Mouse (Mus musculus): ENCODE measurements around the gene Prcc.
"Not testable (repeated sequence)": the region's sequence is repeated elsewhere in the genome, so short reads cannot be mapped to it uniquely, and the experiment has no call there.

The Prcc gene

DNA sequence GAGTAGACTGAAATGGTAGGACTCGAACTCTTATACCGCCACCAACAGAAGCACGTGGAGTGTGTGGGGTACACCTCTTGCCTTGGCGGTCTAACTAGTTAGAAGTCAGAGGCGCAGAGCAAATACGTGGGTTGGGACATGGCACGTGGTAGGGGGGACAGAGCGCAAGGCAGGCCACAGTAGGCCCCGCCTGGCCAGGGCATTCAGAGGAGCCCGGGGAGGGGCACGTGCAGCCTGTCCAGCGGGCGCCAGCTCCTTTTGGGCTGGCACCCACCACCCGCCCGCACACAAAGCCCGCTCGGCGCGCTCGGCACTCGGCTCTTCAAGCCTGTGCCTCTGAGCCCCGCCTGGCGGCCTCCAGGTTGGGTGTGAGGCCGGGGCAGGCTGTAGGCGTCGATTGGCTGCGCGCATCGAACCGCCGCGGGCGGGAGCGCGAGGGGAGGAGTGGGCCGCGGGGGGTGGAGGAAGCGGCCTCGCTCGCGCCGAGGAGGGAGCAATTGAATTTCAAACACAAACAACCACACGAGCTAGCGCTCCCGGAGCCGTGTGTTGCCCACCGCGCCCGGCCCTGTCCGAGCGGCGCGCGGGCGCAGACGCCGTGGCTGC lies 20.6 kb upstream of the Prcc start, which contains the start of gene Hdgf:
Gene Hdgf, plus strand, starts transcription at position 442 of the 606 bp plus-strand sequence.
- DNase-seq: peak; percentile 97

DNA sequence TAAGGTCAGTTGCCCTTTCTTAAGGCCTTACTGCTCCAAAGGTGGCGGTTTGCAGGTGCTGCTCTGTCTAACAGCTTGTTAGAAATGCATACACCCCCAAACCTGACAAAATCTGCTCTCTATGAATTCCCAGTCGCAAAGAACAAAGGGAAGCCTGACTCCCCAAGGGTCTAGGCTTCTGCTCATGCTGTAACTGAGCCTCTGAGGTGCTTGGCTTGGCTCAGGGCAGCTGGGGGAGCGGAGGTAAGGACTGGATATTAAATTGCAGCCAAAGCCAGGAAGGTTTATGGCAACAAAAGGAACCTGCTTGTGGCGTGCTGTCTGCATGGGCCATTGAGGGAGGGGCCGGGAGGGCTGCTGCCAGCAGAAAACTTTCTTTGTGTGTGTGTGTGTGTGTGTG lies 18.4 kb upstream of the Prcc start:
- no peak for DNase-seq

DNA sequence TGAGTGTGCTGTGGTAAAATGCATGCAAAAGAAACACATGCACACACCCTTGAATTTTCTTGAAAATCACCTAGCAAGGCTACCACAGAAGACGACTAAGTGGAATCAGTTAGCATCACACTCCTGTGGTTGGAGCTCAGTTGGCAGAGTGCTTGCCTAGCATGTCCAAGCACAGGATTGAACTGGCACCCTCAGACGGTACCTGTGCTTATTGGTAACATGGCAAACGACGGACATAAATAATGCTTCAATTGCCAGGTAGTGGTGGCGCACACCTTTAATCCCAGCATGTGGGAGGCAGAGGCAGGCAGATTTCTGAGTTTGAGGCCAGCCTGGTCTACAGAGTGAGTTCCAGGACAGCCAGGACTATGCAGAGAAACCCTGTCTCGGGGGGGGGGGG lies 16.6 kb upstream of the Prcc start:
- DNase-seq: not testable (repeated sequence)

DNA sequence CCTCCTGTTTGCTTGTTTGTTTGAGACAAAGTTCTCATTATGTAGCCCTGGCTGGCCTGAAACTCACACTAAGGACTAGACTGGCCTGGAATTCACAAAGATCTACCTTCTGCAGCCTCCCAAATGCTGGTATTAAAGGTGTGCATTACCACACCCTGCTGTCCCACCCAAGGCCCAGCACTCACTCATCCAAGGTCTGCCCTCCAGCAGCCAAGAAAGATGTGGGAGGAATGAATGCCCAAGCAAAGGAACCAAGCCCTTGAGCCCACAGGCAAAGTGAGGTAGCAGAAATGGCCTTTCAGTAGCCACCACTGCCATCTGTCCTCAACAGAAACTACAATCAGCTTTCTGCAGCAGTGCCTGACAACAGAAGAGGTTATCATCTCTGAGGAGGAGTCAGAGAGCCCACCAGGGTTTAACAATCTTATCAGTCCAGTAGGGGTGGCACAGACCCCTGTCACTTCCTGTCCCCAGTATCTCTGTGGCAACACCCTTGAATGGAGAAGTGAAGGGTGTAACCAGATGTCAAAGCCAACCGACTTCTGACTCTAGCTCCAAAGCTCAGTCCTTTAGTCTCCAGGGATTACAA lies 15.7 kb upstream of the Prcc start:
- DNase-seq: no peak

DNA sequence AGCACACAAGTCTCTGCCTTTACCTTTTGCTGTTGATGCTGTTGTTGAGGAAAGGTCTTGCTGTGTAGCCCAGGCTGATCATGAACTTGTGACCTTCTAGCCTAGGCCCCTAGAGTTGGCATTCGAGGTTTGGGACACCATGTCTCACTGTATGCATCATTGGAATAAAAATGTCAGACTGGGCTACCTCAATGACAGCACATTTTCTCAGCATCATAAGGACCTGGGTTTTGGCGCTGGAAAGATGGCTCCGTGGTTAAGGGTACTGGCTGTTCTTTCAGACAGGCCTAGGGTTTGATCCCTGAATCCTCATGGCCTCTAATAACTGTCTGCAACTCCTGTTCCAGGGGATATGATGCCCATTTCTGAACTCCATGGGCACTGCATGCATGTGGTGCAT lies 14.4 kb upstream of the Prcc start:
- DNase-seq: no peak

DNA sequence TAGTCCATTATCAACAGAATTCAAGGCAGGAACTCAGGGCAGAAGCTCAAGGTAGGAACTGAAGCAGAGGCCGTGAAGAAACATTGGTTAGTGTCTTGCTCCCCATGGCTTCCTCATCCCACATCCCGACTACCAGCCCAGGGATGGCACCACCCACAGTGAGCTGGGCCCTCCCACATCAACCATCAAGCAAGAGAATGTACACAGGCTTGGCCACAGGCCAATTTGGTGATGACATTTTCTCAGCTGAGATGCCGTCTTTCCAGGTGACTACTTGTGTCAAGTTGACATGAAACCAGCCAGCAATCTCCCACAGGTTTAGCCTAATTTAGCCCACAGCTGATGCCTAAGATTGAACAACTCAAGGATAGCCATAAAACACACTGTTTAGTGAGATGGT lies 13.9 kb upstream of the Prcc start:
- no peak for DNase-seq

DNA sequence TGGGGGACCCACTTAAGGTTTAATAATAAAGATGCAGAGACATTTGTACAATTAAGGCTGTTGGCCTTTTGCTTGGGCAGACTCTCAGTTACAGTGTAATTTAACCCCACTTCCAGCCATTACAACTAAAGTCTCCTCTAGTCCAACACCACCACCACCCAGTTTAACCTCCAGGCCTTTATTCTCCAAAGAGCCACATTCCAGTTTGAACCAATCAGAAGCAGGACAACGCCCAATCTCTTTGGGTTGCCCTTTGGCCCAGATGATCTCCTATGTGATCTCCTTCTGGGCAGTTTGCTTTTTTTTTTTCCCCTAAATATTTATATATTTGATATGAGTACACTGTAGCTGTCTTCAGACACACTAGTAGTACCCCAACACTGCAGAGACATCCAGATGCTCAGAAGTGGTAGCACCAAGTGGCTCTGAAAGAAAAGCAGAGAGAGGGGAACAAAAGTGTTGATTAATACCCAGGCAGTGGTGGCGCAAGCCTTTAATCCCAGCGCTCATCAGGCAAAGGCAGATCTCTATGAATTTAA lies 8.0 kb upstream of the Prcc start:
- no peak for DNase-seq

DNA sequence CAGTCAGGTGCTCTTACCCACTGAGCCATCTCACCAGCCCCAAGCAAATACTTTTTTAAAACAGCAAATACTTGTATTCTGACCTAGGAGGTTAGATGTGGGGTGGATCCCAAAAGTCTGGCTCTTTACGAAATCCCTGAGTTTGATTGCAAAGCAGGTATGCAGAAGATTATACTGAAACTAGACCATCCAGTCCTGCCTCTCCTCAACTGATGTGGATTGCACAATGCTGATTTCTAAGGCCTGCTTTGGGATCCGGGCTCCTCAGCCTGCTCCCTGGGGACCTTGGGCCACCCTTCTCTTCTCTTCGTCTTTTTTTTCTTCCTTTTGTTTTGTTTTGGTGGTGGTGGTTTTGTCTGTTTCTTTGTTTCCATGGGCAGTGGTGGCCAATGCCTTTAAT lies 6.1 kb upstream of the Prcc start:
- DNase-seq: no peak

DNA sequence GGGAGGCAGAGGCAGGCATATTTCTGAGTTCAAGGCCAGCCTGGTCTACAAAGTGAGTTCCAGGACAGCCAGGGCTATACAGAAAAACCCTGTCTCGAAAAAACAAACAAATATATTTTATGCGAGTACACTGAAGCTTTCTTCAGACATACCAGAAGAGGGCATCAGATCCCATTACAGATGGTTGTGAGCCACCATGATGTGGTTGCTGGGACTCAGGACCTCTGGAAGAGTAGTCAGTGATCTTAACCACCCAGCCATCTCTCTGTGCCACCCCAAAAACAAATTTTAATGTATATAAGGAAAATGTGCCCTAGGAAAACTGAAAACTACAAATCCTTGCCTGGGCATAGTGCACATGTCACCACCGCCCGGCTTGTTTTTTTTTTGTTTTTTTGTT lies 2.0 kb upstream of the Prcc start:
- not testable (repeated sequence) for DNase-seq

DNA sequence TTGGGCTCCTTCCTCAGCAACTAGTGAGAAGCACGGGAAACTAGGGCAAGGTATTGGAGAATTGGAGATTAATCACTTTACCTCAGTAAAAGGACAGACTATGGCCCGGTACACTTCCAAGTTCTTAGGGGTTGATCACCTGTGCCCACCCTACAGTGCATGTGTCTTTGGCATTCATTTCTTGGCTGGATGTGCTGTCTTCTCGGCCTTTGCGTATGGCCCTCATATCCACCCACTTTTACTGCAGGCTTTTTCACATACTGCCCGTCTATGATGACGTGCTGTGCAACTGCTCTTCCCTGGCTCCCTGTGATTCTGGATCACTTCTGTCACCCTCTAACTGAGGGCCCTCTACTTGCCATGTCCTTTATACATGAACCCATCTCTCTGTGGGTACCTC lies 1.0 kb upstream of the Prcc start:
- DNase-seq: peak; percentile 33

DNA sequence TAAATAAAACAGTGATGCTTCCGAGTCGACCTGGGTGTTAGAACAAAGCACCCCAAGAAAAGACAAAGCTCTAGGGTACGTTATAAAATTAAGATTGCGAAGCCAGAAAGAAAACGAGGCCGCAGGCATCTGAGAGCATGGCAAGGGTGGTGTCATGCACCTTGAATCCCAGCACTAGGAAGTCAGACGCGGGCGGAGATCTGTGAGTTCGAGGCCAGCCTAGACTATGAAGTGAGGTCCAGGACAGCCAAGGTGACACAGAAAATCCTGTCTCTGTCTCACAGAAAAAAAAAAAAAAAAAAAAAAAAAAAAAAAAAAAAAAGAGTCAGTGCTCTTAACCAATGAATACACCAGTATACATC lies 577 bp upstream of the Prcc start:
- DNase-seq: no peak

DNA sequence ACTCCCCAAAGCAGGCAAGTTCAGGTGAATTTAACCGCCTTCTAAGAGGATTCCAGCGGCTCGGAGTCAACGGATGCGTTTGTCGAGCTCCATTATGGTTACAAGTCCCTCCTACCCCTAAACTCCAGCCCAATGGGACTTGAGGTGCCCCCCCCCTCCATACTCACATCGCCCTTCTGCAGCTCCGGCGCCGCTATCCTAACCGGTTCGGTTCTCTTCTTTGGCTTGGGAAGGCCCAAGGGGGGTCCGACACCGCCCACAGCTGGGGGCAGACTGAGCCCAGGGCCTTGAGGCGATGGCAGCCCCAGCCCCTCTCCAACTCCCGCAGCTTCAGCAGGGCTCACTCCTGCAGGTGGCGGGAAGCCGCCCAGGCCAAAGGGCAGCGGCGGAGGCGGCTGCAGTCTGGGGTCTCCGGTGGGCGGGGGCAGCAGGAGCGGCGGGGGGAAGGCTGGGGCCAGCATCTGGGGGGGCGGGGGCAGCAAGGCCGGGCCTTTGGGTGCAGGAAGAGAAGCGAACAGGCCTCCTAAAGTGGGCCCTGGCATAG lies 628 bp downstream of the Prcc start:
- peak; percentile 46 for DNase-seq

DNA sequence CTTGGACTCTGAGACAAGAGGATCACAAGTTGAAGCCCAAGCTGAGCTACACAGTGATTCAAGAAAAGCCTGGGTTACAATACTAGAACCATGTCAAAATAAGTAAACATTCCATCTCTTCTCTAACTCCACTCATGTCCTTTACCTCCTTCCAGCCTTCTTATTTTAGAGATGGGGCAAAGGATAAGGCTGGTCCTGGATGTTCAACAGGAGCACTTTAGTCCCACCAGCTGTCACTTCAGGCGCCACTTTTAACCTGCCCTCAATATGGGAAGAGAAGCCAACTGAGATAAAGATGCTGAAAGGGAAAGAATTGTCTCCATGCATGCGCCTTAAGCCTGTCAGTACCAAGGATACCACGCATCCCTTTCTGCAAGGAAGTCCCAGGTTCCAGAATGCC lies 1.1 kb downstream of the Prcc start:
- DNase-seq: no peak

DNA sequence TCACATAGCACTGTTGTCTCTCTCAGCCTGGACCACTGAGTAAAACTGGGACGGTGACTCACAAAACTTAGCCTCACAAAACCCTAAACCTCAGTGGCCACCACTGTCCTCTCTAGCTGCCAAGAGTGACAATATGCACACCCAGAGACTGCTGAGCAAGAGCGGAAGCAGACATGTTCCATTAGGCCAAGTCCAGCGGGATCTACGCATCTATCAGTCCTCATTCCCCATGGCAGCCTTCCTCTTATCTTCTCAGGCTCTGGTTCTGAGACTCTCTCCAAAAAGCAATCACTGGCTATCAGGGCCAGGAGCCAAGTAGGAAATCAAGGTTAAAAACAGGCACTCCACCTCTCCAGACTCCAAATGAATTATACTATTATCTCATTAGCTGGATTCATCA lies 7.7 kb downstream of the Prcc start:
- DNase-seq: no peak

DNA sequence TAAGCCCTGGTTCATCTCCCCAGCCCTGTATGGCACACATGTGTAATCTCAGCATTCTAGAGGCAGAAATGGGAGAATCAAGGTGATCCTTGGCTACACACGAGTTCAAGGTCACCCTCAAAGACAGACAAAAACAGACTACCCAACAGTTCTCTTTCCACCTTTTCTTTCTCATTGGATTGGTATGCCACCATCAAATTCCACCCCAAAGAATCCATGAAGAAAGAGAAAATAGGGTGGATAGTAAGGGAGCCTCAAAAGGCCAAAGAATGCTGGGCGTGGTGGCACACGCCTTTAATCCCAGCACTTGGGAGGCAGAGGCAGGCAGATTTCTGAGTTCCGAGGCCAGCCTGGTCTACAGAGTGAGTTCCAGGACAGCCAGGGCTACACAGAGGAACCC lies 21.3 kb downstream of the Prcc start:
- DNase-seq: not testable (repeated sequence)

DNA sequence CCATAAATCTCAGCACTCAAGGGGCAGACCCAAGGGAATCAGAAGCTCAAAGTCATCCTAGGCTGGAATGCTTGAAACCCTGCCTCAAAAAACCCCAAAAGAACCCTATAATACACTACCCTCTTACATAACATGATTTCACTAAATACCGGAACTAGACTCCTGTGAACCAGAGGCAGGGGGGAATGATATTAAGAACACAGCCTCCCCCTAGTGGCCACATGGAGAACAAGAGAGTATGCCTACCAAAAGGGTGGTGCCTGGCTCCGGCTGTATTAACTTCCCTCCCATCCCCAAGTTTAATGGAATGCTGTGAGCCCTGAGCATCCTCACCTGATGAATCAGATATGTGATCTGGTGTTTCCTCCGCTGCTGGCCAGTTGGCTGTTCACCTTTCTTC lies 25.6 kb downstream of the Prcc start:
- DNase-seq: peak; percentile 43

DNA sequence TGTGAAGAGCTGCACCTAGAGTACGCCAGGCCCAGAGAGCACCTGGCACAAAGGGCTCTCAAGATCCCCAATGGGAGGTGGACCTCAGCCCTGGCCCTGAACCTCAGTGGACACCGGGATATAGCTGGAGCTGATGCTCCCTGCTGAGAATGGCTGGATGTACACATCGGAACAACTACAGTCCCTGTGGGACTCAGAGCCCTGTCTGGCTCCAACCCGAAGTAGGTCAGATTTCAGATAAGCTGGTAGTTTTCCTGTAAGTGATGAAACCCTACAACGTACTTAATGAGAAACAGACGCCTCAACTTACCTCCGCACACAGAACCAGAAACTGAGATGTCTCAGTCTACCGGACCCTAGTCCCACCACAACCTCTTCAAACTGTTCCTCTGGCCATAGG lies 27.7 kb downstream of the Prcc start:
- no peak for DNase-seq

DNA sequence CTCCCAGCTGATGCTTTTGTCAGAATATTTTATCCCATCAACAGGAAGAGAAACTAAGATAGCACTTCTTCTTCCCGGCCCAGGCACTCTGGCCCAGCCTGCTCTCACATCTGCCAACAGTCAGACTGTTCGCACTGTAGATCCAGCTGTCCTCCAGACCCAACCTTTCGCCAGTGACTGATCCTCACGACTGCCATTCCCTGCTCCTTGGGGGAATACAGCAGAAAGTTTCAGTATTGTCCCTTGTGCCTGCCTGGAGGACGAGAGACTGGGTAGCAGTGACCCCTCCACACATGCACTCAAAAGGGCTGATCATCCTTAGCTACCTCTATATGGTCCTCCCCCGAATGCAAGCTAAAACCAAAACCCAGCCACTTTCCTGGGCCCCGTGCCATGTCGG lies 29.5 kb downstream of the Prcc start:
- no peak for DNase-seq

DNA sequence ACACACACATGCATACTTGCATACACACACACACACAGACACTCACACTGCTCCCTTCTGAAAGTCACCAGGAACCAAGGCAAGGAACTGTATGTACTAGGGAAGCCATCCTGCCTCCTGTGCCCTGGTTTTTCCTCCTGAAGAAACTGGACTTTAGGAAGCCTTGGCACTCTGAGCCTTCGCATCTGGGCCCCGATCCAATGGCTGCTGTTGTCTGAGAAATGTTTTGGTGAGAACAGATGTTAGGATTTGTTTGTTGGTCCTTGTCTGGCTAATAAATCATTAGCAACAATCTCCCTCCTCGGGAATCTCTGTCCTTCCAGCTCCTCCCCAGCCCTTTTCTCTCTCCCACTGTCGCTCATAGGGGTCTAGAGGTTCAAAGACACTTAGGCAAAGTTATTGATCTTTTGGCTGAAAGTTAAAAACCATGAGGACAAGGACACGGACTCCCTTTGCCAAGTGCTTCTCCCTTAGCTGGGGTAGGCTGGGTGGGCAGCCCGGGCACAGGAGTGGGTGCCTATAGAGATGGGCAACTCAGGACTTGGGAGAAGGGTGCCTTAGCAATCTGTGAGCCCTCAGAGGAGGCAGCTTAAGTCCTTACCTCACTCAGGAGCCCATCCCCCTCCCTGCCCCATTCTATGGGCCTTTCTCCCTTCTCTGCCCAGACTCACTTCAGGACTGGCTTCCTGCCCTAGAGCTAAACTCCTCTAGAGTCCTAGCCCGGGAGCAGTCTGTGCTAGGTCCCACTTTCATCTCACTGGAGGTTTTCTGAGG lies 30.4 kb downstream of the Prcc start:
- peak; percentile 31 for DNase-seq

DNA sequence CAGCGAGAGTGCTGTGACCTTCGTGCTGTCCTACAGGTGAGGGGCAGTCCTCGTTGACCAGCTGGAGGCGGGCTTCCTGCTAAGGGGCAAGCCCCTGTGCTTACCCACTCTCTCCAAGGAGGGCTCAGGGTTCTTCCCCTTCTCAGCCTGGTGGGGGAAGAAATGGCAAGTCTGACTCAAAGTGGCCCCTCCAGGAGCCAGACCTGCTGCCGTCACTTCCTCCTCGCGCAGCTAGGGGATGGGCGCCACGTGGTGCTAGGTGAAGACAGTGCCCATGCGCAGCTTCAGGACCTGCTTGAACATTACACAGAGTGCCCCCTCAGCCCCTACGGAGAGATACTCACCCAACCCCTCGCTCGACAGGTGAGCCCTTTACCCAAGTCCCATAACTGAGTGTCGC lies 36.3 kb downstream of the Prcc start:
- no peak for DNase-seq

DNA sequence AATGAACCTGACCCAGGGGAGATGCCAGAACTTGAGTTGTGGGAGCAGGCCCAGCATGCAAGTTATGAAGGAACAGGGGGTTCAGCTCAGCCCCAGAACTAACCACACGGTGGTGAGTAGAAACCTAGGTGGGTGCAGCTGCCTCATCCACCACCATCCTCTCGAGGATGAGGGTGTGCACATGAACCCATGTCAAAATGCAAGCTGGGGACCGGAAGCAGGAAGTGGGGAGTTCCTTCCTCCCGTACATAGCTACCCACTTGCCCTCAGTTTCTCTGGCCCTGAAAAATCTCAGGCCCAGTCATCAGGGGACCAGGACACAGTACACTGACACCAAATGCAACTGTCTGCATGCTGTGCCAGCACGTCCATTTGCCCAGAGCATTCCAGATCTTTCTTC lies 37.7 kb downstream of the Prcc start:
- DNase-seq: no peak

DNA sequence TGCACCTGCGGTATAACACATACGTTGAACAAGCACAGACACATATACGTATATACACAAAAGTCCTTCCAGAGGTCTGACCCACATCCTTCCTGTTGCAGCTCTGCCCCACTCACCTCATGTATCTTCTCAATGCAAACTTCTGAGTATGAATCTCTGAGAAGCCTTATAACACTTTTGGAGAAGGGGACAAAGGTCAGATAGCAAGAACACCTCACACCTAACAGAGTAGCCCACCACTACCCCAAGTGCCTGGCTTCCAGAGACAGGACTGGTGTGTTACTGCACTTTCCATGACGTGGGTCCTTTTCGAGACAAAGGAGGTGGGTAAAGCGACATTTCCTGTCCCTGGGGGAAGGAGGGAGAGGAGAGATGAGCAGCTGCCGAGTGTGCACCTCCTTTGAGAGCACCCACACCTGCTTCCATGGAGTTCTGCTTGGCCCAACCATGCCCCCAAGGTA lies 38.7 kb downstream of the Prcc start, which contains the start of gene Sh2d2a:
Gene Sh2d2a, plus strand, starts transcription at position 106 of the 461 bp plus-strand sequence.
- DNase-seq: no peak

DNA sequence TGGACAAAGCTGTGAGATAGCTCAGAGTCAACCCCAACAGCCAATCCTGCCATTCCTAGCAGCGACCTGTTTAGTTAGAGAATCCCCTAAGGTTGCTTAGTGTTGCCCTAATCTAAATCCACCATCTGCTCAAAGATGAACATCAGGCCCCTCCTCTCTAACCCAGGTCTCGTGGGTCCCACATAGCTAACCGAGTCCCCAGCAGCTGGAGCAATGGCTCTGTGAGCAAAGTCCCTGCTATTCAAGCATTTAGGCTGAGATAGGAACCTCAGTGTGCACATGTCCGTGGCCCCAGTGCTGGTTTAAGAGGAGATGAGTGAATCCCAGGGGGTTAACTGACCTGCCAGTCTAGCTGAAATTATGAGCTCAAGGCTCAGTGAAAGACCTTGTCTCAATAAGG lies 39.2 kb downstream of the Prcc start:
- no peak for DNase-seq

DNA sequence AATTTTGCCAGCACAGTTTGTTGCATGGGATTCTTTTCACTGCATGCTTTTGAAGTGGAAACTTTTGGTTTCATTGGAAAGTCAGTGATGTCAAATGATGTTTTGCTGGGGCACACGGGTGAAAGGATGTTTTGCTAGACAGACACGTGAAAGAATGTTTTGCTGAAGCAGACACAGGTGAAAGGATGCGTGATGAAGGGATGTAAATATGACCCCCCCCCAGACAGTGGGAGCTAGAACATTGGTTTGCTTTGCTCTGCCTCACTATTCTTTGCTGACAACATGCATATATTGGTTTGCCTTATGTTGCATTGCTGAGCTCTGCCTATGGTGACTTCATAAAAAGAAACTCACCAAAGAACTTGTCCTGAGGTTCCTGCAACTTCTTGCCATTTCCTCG lies 40.4 kb downstream of the Prcc start:
- DNase-seq: no peak

All from kidney, adult 11 months (tissue).